Mouse (Mus musculus) bone marrow, adult 2 months (tissue): ENCODE measurements around the gene Pdlim5.

Experiments used
- CTCF ChIP-seq: fragments of 200-500 bp; IDR thresholded peaks from 2 replicates; pipeline ENCODE4 v1.5.1; 2011; ENCODE audit warnings: low read length, control low read depth; ENCODE audit not compliant: control insufficient read depth, insufficient read depth
- POLR2A ChIP-seq: fragments of 200-500 bp; IDR thresholded peaks from 2 replicates; pipeline ENCODE4 v1.6.1; 2011; ENCODE audit warnings: low read depth, mild to moderate bottlenecking, control low read depth, low read length, borderline replicate concordance; ENCODE audit not compliant: control insufficient read depth

DNA sequence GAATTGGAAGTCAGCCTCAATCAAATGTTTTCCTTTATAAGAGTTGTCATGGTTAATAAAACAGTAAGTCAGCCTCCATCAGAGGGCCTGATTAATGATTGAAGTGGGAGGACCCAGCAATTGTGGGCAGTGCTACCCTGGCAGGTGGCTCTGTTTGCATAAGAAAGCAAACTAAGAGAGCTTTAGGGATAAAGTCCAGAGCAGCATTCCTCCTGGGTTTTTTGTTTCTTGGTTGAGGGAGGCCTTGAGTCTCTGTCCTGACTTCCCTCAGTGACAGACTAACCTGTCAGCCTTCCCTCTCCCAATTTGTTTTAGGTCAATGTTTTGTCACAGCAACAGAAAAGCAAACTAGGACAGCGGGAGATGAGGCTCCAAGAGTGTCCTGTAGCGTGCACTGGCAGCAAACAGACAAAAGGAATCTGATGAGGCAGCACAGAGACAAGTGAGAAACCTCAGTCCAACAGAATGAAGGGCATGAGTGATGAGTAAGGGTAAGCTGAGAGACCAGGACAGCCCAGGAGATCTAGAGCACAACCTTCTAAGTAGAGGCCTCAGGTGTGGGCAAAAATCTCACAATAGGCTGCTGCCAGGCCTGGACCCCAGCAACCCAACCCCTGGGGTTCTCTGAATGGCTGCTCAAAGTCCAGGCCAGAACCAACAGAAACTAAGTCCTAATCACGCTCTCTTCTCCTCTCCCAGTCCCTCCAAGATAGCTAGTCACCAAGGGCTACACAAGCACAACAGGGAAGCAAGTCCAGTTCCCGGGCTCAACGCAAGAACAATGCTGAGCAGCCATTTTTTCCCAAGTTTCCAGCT lies 46.5 kb downstream of the Pdlim5 start:
- TF ChIP-seq CTCF: no peak
- no peak for TF ChIP-seq POLR2A
